Mouse (Mus musculus): ENCODE data around the gene Abhd4.

- TF ChIP-seq MYOG (IDR thresholded peaks at IDR 0.05; ENCODE audit: control insufficient read depth in 1 of 3, insufficient read depth in 1 of 3, insufficient read length in 2 of 3, low read depth in 2 of 3) (no peak), TCF3 (IDR thresholded peaks at IDR 0.05; ENCODE audit: insufficient read length, low read depth) (no peak), E2F4 (IDR thresholded peaks at IDR 0.05; ENCODE audit: insufficient read depth) (no peak), USF1 (IDR thresholded peaks at IDR 0.05; ENCODE audit: low read depth) (no peak), REST (IDR thresholded peaks at IDR 0.05; ENCODE audit: insufficient read depth, insufficient read length) (no peak), POLR2AphosphoS2 (IDR thresholded peaks at IDR 0.05; ENCODE audit: insufficient read length, low read depth) (no peak), POLR2A (IDR thresholded peaks at IDR 0.05; ENCODE audit: insufficient read length, low read depth) (no peak), TCF12 (IDR thresholded peaks at IDR 0.05; ENCODE audit: insufficient read depth, poor library complexity, severe bottlenecking) (no peak), CEBPB (IDR thresholded peaks at IDR 0.05; ENCODE audit: insufficient read depth, poor library complexity, severe bottlenecking) (no peak), MAX (IDR thresholded peaks at IDR 0.05; ENCODE audit: low read depth) (no peak), SRF (IDR thresholded peaks at IDR 0.05; ENCODE audit: control insufficient read depth, insufficient read length, low read depth) (no peak), MYOD1 (IDR thresholded peaks at IDR 0.05; ENCODE audit: control insufficient read depth in 1 of 3, insufficient read length in 2 of 3, low read depth in 2 of 3) (no peak)
Measured at GRCm38 (mm10) chr14:54284839-54285238, 30.9 kb downstream of the Abhd4 start, which contains the start of gene Olfr49.

Data from myocyte (in vitro differentiated cells).